Mouse (Mus musculus): ENCODE measurements around the gene Vstm4. TPM values are rescaled to one million over a fixed set of nuclear protein-coding genes. Genes with fewer than 3 reads are reported as not detected.

Vstm4 gene
- polyA plus RNA-seq, 1 experiment from 2014 or later: 43.6 TPM

- WGBS: 85% methylated on average over 8 of the region's 8 CpGs
- H3K27ac ChIP-seq (ENCODE audit: low read length): no peak overlapping the region
- no peaks in the 10 kb centered on the region for H3K9me3 ChIP-seq (ENCODE audit: control insufficient read depth, low read depth, low read length)
- H3K4me3 ChIP-seq (ENCODE audit: low read depth, low read length): no peak overlapping the region
- H3K9ac ChIP-seq (replicated peaks; ENCODE audit: low read depth, low read length): no peak overlapping the region
- H3K36me3 ChIP-seq (ENCODE audit: control insufficient read depth, insufficient read depth, low read length): no peaks in the 10 kb centered on the region
- no peak for ATAC-seq (ENCODE audit: insufficient number of reproducible peaks, insufficient read depth, low FRiP score, low read depth)
- H3K4me1 ChIP-seq (ENCODE audit: control insufficient read depth, insufficient read depth, low read length): no peaks in the 10 kb centered on the region
- no peaks in the 10 kb centered on the region for H3K27me3 ChIP-seq (ENCODE audit: control insufficient read depth, insufficient read depth, low read length)
- H3K4me2 ChIP-seq (replicated peaks; ENCODE audit: low read depth, low read length): no peak overlapping the region
These were observed 75.7 kb downstream of the Vstm4 start for GRCm38 (mm10) chr14:32932220-32932619.

- H3K4me3 ChIP-seq (ENCODE audit: low read depth, low read length): no peak overlapping the region
- H3K9me3 ChIP-seq (ENCODE audit: control insufficient read depth, low read depth, low read length): no peaks in the 10 kb centered on the region
- H3K27me3 ChIP-seq (ENCODE audit: control insufficient read depth, insufficient read depth, low read length): no peaks in the 10 kb centered on the region
- no peak for ATAC-seq (ENCODE audit: insufficient number of reproducible peaks, insufficient read depth, low FRiP score, low read depth)
- no peak overlapping the region for H3K9ac ChIP-seq (replicated peaks; ENCODE audit: low read depth, low read length)
- H3K36me3 ChIP-seq (ENCODE audit: control insufficient read depth, insufficient read depth, low read length): no peaks in the 10 kb centered on the region
- H3K4me2 ChIP-seq (replicated peaks; ENCODE audit: low read depth, low read length): no peak overlapping the region
- H3K4me1 ChIP-seq (ENCODE audit: control insufficient read depth, insufficient read depth, low read length): no peaks in the 10 kb centered on the region
- H3K27ac ChIP-seq (ENCODE audit: low read length): no peak overlapping the region
- 64% methylated on average over 6 of the region's 6 CpGs for WGBS
These were observed 77.5 kb downstream of the Vstm4 start for GRCm38 (mm10) chr14:32934064-32934463.

GRCm38 (mm10) chr14:32939217-32939616, 82.7 kb downstream of the Vstm4 start:
- H3K9ac ChIP-seq (replicated peaks; ENCODE audit: low read depth, low read length): no peak overlapping the region
- no peak overlapping the region for H3K27ac ChIP-seq (ENCODE audit: low read length)
- H3K36me3 ChIP-seq (ENCODE audit: control insufficient read depth, insufficient read depth, low read length): no peaks in the 10 kb centered on the region
- ATAC-seq (ENCODE audit: insufficient number of reproducible peaks, insufficient read depth, low FRiP score, low read depth): no peak
- H3K9me3 ChIP-seq (ENCODE audit: control insufficient read depth, low read depth, low read length): no peaks in the 10 kb centered on the region
- H3K27me3 ChIP-seq (ENCODE audit: control insufficient read depth, insufficient read depth, low read length): no peaks in the 10 kb centered on the region
- WGBS: 55% methylated on average over 5 of the region's 5 CpGs
- no peak overlapping the region for H3K4me2 ChIP-seq (replicated peaks; ENCODE audit: low read depth, low read length)
- no peaks in the 10 kb centered on the region for H3K4me1 ChIP-seq (ENCODE audit: control insufficient read depth, insufficient read depth, low read length)
- no peak overlapping the region for H3K4me3 ChIP-seq (ENCODE audit: low read depth, low read length)

DNA sequence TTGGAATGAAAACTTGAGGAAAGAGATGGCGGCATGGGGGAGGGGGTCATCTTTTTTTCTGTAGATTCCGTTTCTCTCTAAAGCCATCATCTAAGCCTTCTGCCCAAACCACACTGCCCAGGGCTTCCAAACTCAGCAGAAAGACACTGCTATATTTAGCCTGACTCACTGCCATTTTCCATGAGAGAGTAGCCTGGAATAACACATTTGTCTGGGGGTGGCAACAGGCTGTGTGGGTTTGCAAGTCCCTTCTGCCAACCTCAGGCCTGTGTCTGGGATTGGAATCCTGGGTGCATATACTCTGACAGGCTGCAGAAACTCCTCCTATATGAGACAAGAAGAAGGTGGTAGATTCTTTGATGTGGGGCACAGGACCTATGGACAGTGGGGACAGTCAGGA, 91.0 kb downstream of the Vstm4 start:
- Histone ChIP-seq H3K4me1 (ENCODE audit: control insufficient read depth, insufficient read depth, low read length) (peaks cover 11% of the 10 kb centered on the region), H3K9ac (replicated peaks; ENCODE audit: low read depth, low read length) (no peak overlapping the region), H3K36me3 (ENCODE audit: control insufficient read depth, insufficient read depth, low read length) (no peaks in the 10 kb centered on the region), H3K4me2 (replicated peaks; ENCODE audit: low read depth, low read length) (no peak overlapping the region), H3K27me3 (ENCODE audit: control insufficient read depth, insufficient read depth, low read length) (no peaks in the 10 kb centered on the region), H3K4me3 (ENCODE audit: low read depth, low read length) (no peak overlapping the region), H3K27ac (ENCODE audit: low read length) (no peak overlapping the region), H3K9me3 (ENCODE audit: control insufficient read depth, low read depth, low read length) (no peaks in the 10 kb centered on the region)
- 90% methylated on average over 2 of the region's 2 CpGs for WGBS
- ATAC-seq (ENCODE audit: insufficient number of reproducible peaks, insufficient read depth, low FRiP score, low read depth): no peak

DNA sequence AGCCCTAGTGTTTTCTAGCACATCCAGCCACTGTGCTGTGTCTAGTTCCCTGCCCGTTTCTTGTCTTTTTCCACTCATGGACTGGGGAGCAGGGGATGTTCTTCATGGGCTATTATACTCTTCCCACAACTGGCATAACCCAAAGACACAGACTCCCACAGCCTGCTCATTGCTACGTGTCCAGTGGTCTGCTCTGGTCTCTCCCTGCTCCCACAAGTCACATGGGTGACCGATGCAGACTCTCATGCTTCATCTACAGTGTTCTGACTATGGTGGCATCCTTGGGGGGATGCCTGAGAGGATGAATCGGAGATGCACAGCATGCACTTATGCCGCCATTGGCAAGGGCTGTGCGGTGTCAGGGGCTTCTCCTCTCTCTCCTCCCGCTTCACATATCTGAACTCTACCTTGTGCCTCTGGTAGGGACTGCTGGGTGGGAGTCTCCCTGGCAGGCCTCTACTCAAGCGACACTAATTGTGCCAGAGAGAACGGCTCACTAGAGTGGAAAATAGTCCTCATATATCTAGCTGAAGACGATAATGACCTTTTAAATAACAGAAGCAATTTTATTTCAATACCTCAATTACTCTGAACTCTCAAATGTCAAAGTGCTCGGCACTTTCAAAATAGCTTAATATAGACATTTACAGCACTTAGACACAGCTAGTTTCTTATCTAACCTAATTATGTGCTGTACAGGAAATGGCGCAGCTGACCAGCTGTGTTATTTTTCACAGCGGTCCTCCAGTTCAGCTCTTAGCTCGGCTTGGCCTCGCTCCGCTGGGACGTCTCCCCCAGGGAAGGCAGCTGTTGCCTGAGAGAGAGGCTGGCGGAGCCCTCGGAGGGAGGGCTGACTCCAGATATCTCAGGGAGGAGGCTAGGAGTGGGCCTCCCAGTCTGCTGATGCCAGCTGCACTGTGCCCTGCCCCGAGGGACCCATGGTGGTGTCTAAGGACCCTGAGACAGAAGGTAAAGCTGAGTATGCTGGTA, 94.1 kb downstream of the Vstm4 start:
- Histone ChIP-seq H3K4me3 (ENCODE audit: low read depth, low read length) (no peak overlapping the region), H3K36me3 (ENCODE audit: control insufficient read depth, insufficient read depth, low read length) (no peaks in the 10 kb centered on the region), H3K4me1 (ENCODE audit: control insufficient read depth, insufficient read depth, low read length) (peaks cover 11% of the 10 kb centered on the region), H3K9ac (replicated peaks; ENCODE audit: low read depth, low read length) (no peak overlapping the region), H3K27ac (ENCODE audit: low read length) (peak overlapping the region; percentile 76), H3K4me2 (replicated peaks; ENCODE audit: low read depth, low read length) (no peak overlapping the region), H3K27me3 (ENCODE audit: control insufficient read depth, insufficient read depth, low read length) (no peaks in the 10 kb centered on the region), H3K9me3 (ENCODE audit: control insufficient read depth, low read depth, low read length) (no peaks in the 10 kb centered on the region)
- 43% methylated on average over 20 of the region's 20 CpGs for WGBS
- peak; percentile 73; the same call in 1 of the 2 replicates for ATAC-seq (ENCODE audit: insufficient number of reproducible peaks, insufficient read depth, low FRiP score, low read depth)

GRCm38 (mm10) chr14:32956486-32956885, 99.9 kb downstream of the Vstm4 start:
- peaks cover 6% of the 10 kb centered on the region; the same call in 1 of the 2 replicates for H3K4me1 ChIP-seq (ENCODE audit: control insufficient read depth, insufficient read depth, low read length)
- H3K9me3 ChIP-seq (ENCODE audit: control insufficient read depth, low read depth, low read length): no peaks in the 10 kb centered on the region
- H3K36me3 ChIP-seq (ENCODE audit: control insufficient read depth, insufficient read depth, low read length): no peaks in the 10 kb centered on the region
- no peak overlapping the region for H3K4me2 ChIP-seq (replicated peaks; ENCODE audit: low read depth, low read length)
- no peak overlapping the region for H3K27ac ChIP-seq (ENCODE audit: low read length)
- no peaks in the 10 kb centered on the region for H3K27me3 ChIP-seq (ENCODE audit: control insufficient read depth, insufficient read depth, low read length)
- H3K9ac ChIP-seq (replicated peaks; ENCODE audit: low read depth, low read length): no peak overlapping the region
- ATAC-seq (ENCODE audit: insufficient number of reproducible peaks, insufficient read depth, low FRiP score, low read depth): no peak
- 59% methylated on average over 8 of the region's 8 CpGs for WGBS
- H3K4me3 ChIP-seq (ENCODE audit: low read depth, low read length): no peak overlapping the region

- ATAC-seq (ENCODE audit: insufficient number of reproducible peaks, insufficient read depth, low FRiP score, low read depth): no peak
- Histone ChIP-seq H3K9ac (replicated peaks; ENCODE audit: low read depth, low read length) (no peak overlapping the region), H3K4me3 (ENCODE audit: low read depth, low read length) (no peak overlapping the region), H3K4me2 (replicated peaks; ENCODE audit: low read depth, low read length) (no peak overlapping the region), H3K27me3 (ENCODE audit: control insufficient read depth, insufficient read depth, low read length) (no peaks in the 10 kb centered on the region), H3K27ac (ENCODE audit: low read length) (no peak overlapping the region), H3K4me1 (ENCODE audit: control insufficient read depth, insufficient read depth, low read length) (peaks cover 12% of the 10 kb centered on the region; the same call in 1 of the 2 replicates), H3K9me3 (ENCODE audit: control insufficient read depth, low read depth, low read length) (no peaks in the 10 kb centered on the region), H3K36me3 (ENCODE audit: control insufficient read depth, insufficient read depth, low read length) (no peaks in the 10 kb centered on the region)
- WGBS: 29% methylated on average over 8 of the region's 8 CpGs
These were observed 102.1 kb downstream of the Vstm4 start for GRCm38 (mm10) chr14:32958671-32959070.

- 44% methylated on average over 5 of the region's 5 CpGs for WGBS
- no peaks in the 10 kb centered on the region for H3K27me3 ChIP-seq (ENCODE audit: control insufficient read depth, insufficient read depth, low read length)
- H3K4me1 ChIP-seq (ENCODE audit: control insufficient read depth, insufficient read depth, low read length): peaks cover 12% of the 10 kb centered on the region; the same call in 1 of the 2 replicates
- no peaks in the 10 kb centered on the region for H3K36me3 ChIP-seq (ENCODE audit: control insufficient read depth, insufficient read depth, low read length)
- no peak overlapping the region for H3K4me2 ChIP-seq (replicated peaks; ENCODE audit: low read depth, low read length)
- H3K4me3 ChIP-seq (ENCODE audit: low read depth, low read length): no peak overlapping the region
- no peak for ATAC-seq (ENCODE audit: insufficient number of reproducible peaks, insufficient read depth, low FRiP score, low read depth)
- no peak overlapping the region for H3K27ac ChIP-seq (ENCODE audit: low read length)
- H3K9ac ChIP-seq (replicated peaks; ENCODE audit: low read depth, low read length): no peak overlapping the region
- H3K9me3 ChIP-seq (ENCODE audit: control insufficient read depth, low read depth, low read length): no peaks in the 10 kb centered on the region
These were observed 103.9 kb downstream of the Vstm4 start for GRCm38 (mm10) chr14:32960481-32960880.

Data from stomach, embryonic 14.5 days (tissue).